Mouse (Mus musculus): ENCODE data around the gene Ttc7b.

- peak; percentile 55; the same call in 1 of the 2 replicates for TF ChIP-seq CHD2 (IDR thresholded peaks at IDR 0.05; ENCODE audit: low read depth, low read length)
- TF ChIP-seq ZNF384 (IDR thresholded peaks at IDR 0.05; ENCODE audit: low read depth, low read length), result no peak
Measured at GRCm38 (mm10) chr12:100527753-100528152, 7.1 kb upstream of the Ttc7b start.
